Mouse (Mus musculus): ENCODE data around the gene Otub1. TPM values are rescaled to one million over a fixed set of nuclear protein-coding genes. Genes with fewer than 3 reads are reported as not detected.

Gene Otub1
- total RNA-seq, 2 experiments from 2014 or later = 274 to 284 TPM

DNA sequence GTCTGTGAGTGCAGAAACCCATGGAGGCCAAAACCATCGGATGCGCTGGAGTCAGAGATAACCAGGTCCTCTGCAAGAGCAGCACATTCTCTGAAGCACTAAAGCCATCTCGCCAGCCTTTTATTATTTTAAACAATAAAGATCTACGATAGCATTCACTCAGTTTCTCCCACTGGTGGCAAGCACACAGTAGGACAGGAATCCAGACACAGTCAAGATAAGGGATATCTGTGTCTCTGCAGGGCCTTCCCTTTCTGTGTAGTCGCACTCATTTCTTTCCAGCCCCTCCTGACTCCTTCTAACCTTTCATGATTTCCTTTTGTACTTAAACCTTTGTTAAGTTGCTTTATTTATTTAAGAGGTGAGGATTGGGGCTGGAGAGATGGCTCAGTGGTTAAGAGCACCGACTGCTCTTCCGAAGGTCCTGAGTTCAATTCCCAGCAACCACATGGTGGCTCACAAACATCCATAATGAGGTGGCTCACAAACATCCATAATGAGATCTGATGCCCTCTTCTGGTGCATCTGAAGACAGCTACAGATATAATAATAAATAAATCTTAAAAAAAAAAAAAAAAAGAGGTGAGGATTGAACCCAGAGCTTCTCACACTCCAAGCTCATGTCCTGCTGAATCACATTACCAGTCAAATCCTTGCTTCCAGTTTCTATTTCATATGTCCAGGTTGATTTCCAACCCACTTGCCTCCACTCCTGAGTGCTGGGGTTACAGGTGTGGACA is 4.0 kb upstream of the Otub1 start:
- DNase-seq (ENCODE audit: low spot score in 2 of 2) = no peak

DNA sequence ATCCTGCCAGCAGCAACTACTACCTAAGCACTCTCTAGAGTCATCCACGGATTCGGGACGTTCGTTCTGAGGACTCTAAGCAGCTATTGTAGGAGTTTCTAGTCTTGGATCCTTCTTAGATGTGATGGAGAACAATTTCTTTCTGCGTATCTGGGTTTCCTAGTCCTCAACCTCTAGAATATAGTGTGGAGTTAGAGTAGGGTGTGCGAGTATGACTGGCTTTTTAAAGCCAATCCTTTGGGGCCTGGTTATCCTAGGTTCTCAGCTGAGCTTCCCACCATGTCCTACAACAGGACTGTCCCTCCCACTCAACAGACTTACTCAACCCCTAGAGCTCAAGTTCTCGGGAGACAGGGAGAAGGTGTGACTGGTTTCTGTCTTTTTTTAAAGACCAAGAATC is 790 bp downstream of the Otub1 start:
- DNase-seq (ENCODE audit: low spot score in 2 of 2) = no peak

DNA sequence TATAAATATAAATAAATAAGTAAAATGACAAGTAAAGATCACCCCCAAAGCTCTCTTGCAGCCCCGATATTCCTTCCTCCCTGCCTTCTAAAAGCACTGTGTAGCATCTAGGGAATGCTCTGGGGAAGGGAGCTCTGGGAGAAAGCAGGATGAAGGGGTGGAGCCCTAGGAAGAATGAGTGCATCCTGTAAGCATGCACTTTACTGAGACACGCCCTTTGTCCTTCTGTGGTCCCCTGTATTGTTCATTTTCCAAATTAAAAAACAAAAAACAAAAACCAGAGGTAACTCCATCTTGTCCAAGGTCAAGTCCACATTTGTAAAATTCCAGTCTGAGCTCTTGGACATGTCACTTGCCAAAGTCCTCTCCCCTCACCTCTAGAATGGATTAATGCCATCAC is 1.2 kb downstream of the Otub1 start:
- no peak for DNase-seq (ENCODE audit: low spot score in 2 of 2)

DNA sequence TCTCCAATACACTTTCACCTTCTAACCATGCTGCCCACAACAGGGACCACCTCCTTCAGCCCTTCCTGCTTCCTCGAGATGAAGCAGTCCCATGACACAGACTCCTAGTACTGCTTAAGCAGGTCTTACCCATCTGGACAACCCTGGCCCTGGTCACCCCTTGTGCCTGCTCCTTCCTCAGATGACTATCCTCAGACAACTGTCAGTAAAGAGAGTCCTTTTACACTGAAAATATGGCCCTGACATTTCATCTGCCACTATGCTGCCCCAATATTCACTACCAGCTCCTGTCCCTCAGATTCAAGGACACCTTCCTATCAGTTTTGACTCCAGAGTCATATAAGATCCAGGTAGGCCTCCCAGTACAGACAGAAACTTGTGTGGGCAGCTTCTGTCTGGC is 5.7 kb downstream of the Otub1 start:
- DNase-seq (ENCODE audit: low spot score in 2 of 2) = no peak

DNA sequence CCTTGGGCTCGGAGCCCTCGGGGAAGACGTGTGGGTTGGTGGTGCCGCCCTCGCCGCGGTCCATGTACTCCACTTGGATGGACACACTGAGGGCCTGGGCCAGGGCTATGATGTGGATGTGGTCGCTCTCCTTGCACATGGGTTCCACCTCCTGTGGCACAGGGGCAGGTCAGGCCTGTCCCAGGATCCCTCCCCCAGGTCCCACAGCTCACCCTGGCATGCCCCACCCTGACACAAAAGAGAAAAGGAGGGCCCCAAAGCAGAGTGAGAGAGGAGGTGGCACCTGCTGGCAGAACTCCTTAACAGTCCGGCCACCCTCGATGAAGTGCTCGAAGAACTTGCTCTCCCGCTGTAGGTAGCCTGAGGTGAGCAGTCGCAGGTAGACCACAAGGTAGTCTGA is 7.0 kb downstream of the Otub1 start:
- DNase-seq (ENCODE audit: low spot score in 2 of 2) = no peak

DNA sequence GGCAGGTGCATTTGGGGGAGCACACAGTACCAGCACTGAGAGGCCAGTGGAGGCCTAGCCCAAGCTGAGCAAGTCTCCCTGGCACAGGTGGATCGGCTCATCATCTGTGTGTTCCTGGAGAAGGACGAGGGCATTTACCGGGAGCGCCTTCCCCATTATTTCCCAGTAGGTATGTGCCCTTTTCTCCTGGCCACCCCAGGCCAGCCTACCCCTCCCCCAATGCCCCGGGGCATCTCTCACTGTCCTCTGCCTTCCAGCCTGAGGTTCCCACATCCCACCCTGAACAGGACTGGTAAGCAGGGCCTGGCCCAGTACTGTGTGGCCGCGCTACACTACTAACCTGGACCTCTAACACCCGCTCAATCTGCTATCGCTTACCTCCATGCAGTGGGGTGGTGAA is 8.7 kb downstream of the Otub1 start:
- no peak for DNase-seq (ENCODE audit: low spot score in 2 of 2)

DNA sequence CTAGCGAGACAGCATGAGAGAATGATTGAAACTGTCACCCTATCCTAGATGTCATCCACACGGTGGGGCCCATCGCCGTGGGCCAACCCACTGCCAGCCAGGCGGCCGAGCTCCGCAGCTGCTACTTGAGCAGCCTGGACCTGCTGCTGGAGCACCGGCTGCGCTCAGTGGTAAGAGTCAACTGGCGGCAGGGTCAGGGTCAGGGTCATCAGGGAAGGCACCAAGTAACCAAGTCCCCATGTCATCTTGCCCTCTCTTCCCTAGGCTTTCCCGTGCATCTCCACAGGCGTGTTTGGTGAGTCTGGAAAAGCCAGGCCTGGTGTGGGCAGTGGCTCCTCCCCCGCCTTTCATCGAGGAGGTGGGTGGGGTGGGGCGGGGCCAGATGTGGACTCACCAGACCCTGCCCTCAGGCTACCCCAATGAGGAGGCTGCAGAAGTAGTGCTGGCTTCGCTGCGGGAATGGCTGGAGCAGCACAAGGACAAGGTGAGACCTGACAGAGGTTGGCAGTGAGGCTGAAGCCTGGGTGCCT is 9.3 kb downstream of the Otub1 start:
- no peak for DNase-seq (ENCODE audit: low spot score in 2 of 2)

DNA sequence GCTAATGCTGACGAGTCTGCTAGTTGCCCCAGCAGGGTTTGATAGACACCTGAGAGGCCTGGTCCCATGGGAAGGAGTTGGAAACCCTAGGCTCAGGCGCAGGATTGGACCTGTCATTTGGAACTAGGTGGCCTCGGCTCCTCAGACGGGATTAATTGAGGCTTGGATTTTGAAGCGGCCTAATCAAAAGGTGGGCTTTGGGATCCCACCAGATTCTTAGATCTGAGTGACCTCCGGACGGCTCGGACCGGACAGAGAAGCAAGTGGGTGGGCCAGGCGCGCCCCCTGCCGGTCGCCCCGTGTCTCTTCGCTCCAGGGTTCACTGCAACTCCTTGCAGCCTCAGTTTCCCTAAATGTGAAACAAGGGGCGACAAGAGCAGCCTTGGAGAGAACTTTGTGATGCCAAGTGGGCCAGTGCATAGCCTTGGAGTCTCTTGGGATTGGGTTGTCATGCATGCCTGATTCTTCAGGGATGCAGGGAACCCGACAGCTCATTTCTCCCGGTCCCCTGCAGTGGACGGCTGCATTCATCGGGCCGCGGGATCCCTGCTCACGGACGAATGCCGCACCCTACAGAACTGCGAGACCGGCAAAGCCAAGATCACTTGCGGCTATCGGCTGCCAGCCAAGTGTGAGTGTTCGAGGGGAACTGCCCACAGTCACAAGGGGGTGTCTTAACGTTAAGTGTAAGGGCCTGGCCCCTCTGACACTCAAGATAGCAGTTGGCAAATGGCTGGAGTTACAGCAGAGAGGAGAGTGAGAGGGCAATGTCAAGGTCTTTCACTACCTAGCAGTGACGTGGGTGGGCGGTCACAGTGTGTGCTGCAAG is 10.0 kb downstream of the Otub1 start:
- DNase-seq (ENCODE audit: low spot score in 2 of 2) = peak; percentile 64 to 67

DNA sequence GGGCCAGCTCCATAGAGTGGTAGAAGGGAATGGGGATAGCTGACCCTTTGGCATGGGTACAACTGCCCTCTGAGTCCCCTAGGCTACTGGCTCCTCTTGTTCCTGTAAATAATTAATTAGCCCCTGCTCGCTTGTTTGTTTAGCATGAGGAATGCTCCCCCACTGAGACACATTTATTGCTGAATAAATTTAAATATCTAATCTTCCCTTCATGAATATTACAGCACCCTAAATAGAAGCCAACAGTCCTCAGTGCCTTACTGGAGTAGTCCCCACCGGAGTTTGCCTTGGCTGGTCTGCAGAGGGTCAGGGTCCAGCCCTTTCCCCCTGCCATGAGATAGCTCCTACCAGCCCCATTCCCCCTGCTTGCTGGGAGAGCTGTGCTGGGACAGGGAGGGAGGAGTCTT is 13.6 kb downstream of the Otub1 start:
- DNase-seq (ENCODE audit: low spot score in 2 of 2) = no peak

DNA sequence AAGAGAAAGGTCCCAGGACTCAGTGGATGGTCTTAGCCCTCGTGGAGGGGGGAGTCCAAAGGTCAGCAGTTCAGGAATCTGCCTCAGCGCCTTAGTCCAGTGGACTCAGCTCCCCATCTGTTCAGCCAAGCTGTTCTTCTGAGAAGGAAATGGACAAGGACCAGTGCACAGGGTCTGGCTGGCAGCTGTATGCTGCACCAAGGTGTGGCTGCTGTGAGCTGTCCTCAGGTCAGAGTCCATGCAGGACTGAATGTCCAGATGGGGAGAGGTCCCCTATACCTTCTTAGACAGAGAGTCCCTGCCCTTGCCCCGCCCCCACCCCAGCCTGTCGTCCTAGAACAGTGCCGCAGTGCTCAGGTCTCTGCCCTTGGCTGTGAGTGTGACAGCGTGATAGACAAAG is 14.5 kb downstream of the Otub1 start:
- no peak for DNase-seq (ENCODE audit: low spot score in 2 of 2)

DNA sequence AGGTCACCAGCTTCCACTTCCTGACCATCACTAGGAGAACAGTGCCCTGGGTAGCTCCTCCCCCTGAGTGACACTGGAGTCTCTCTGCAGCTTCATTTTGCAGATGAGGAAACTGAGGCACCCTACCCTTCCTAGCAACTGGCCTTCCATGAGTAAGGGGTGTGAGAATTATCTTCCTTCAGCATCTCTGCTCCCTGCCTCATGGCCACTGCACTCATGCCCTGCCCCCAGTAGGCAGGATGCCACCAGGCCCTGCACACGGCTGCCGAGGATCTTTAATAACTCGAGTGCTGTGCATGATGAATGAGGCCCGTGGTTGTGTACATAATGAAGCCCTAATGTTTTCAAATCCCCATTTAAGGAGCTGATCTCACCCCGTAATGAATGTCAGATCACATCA is 15.1 kb downstream of the Otub1 start:
- no peak for DNase-seq (ENCODE audit: low spot score in 2 of 2)

DNA sequence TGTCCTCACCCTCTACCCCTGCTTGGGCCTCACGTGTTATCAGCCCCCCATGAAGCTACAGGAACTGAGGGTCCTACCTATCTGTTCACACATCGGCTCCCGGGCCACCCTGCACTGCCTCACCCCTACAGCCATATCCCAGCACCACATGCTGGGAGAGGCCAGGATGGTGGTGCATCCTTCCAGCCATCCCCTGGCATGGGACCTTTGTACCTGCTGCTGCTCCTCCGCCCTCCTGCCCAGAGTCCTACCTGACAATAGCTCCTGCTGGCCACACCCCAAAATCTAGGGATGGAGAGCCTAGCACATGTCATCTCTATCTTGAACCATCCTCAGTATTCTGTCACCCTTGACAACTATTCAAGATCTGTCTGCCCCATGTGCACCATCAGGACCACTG is 17.1 kb downstream of the Otub1 start:
- DNase-seq (ENCODE audit: low spot score in 2 of 2) = no peak

DNA sequence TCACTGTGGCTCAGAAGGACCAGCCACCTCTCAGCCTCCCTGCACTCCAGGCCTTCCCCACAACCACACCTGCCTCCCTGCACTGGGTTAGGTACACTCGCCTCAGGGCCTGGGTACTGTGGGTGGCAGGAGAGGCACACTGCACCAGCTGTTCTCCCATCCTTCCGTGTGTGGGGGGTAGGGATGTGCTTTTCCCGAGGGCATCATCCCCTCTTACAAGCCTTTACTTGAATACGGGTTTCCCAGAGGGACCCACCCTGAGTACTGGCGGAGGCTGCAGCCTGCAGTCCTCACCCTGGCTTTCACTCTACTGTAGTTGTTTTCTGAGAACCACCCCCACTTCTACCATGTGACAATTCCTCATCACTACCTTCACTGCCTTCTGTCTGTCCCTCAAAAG is 19.0 kb downstream of the Otub1 start:
- no peak for DNase-seq (ENCODE audit: low spot score in 2 of 2)

DNA sequence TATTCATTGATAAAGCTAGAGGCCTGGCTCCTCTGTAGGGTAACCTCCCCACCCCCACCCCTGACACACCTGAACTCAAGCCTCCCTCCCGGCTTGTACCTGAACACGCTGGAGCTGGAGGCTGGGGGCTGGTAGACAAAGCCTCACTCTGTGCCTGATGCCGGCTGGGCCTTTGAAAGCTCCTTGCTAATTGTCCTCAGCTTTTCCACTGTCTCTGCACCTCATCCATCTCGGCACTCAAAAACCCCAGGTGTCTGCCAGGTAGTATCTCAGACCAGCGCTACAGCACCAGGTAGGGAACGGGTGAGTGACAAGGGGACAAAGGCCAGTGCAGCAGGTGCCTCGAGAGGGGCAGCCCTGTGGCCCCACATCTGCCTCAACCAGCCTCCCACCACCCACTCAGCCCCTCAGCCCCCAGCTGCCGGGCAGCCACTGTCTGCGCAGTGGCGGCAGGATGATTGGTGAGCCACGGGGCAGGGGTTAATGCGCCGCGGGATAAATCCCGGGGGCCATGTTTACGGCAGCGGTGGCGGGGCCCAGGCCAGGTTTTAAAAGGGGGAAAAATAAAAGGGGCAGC is 20.3 kb downstream of the Otub1 start:
- DNase-seq (ENCODE audit: low spot score in 2 of 2) = no peak

DNA sequence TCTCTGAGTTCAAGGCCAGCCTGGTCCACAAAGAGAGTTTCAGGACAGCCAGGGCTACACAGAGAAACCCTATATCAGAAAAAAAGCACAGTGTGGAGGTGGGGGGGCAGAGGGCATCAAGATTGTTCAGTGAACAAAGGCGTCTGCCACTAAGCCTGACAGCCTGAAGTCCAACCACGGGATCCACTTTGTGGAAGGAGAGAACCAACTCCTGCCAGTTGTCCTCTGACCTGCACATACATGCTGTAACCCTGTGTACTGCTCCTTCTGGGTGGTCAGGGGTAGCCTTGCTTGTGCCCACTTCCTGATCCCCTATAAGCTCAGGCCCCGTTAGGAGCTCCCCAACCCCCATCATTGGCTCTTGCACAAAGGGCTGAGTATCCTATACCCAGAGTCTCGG is 21.1 kb downstream of the Otub1 start:
- no peak for DNase-seq (ENCODE audit: low spot score in 2 of 2)

DNA sequence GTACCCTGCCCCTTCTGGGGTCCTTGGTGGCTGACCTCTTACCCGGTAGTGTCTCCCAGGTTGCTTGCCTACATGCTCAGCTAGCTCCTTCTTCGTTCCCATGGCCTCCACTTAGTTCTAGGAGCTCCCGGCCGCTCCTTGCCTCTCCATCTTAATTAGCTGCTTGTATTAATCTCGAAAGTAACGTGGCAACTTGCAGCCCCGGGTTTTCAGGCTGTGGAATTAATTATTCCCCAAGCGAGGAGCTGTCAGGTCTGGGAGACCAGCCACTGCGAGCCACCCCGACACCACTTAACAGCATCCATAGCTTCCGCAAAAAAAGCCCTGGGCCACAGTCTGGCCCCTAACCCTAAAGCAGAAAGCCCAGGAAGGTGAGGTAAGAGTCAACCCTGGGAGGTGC is 22.7 kb downstream of the Otub1 start:
- no peak for DNase-seq (ENCODE audit: low spot score in 2 of 2)

DNA sequence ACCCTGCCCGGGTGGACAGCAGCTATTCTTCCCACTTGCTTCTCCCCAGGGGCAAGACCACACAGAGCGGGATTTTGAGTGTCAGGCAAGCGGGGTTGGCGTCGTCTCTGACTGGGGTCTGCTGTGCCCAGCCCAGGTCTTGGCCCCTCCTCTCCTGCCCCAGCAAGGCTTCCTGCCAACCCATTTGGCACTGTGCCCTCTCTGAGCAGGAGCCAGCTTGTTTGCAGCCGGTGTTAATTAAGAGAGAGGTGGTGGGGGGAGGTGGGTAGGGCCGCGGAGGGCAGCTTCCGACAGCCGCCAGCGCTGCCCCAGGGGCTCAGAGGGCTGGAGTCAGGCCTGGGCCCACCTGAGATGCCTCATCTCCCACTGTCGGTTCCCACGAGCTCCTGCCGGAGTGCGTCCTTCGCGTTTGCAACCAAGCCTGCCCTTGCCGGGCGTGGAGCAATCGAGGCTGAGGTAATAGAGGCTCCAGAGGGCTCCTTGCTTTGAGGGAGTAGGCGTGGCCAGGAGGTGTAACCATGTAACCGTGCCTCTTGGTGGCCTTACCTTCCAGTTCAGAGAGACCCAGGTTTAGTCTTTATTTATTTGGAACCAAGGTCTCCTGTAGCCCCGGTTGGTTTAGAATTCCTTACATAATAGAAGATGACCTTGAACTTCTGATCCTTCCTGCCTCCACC is 23.7 kb downstream of the Otub1 start:
- DNase-seq (ENCODE audit: low spot score in 2 of 2) = peak; percentile 58 to 60

DNA sequence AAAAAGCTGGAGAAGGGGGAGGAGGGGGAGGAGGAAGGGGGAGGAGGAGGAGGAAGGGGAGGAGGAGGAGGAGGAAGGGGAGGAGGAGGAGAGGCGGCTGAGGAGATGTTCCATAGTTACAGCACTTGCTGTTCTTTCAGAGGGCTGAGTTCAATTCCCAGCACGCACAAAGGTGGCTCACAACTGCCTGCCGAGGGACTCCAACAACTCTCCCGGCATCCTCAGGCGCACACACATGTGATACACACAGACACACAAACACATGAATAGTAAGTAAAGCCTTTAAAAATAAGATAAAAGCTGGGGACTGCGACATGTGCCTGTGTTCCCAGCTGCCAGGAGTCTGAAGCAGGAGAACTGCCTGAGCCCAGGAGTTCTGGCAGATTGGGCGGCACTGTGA is 24.6 kb downstream of the Otub1 start:
- no peak for DNase-seq (ENCODE audit: low spot score in 2 of 2)

DNA sequence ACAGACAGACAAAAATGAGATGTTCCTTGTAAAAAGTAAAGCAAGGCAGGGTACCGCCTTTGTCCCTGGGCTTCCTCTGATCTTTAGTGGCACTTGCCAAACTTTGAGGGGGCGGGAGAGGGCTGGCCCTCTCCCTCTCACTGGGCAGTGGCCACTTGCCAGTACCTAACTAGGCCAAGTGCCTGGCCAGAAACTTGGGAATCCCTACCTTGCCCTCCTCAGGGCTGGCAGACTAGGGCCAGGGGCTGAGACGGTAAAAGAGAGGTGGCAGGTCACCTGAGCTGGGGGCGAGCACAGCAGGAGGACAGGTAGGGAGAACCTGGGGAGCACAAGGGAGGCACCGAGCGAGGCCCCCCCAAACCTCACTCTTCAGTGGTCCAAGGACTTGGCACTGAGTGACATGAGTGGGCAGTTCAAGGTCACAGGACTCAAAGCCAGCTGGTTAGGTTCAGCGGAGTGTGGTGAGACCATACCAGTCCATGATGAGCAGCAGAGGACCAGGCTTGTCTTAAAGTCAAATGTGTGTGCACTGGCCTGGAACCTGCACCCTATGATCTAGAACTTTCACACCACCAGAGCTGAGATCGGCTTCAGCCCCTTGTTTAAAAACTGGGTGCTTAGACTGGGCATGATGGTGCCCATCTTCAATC is 25.2 kb downstream of the Otub1 start:
- DNase-seq (ENCODE audit: low spot score in 2 of 2) = no peak

DNA sequence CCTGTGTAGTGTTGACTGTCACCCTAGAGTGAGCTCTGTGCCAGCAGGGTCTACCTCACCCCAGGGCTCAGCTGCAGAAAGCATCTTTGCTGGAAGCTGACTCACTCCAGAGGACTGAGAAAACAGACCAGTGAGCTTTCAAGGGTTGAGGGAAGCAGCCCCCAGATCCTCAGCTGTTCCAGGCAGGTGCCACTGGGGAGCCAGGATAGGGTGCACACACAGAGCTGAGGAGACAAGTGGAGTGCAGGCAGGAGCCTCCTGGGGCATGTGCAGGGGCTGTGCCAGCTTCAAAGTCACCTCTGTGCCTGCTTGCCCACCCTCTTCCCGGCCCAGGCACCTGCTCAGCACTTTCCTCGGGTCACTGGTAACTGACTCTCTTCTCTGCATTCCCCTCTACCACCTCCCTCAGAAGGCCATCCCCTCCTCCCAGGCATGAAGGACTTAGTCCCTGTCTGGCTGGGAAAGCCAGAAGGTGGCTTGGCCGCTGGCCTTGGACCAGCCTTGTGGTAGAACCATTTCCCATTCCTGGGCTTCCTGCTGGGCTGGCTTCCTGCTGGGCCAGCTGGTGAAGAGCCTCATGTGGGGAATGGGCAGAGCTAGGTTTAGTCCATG is 27.2 kb downstream of the Otub1 start:
- no peak for DNase-seq (ENCODE audit: low spot score in 2 of 2)

All from left cerebral cortex, adult 18-20 months (tissue).